ENCODE assay signal across 9 mouse cellular contexts in genomic region chr7:19029084-19029653, GRCm38 (mm10). TPM values are rescaled to one million over a fixed set of nuclear protein-coding genes. Genes with fewer than 3 reads are reported as not detected.
DNase-seq lines count a peak whose midpoint lies in the region; ATAC-seq and TF ChIP-seq lines count a peak whose summit lies in the region.
"Had no signal": no experiment of that assay in that cellular context is flagged by ENCODE, and none has a peak within 500 bp of the region (broad histone marks: within the 10 kb centered on the region; RNA-seq: fewer than 3 reads in every experiment).

No protein-coding gene starts in this region.

- no peak overlapping the region for H3K9ac ChIP-seq in hindbrain, embryonic 13.5 days
- no peak overlapping the region for H3K9ac ChIP-seq in neural tube, embryonic 11.5 days (ENCODE audit: low read length)

- H3K4me1 ChIP-seq in E14TG2a.4 (replicated peaks; ENCODE audit: low read depth, low read length), result peaks cover 43% of the 10 kb centered on the region
- H3K4me1 ChIP-seq in embryonic facial prominence, embryonic 10.5 days, result peaks cover 25% of the 10 kb centered on the region
- peaks cover 19% of the 10 kb centered on the region for H3K4me1 ChIP-seq in hindbrain, embryonic 13.5 days (replicated peaks)
- H3K4me1 ChIP-seq in neural tube, embryonic 11.5 days (ENCODE audit: control insufficient read depth, insufficient read depth, low read length), result peaks cover 7% of the 10 kb centered on the region

- no peak for DNase-seq in frontal cortex, postnatal 14 days (ENCODE audit: low spot score in 2 of 2)
- peak; percentile 73 for DNase-seq in embryonic facial prominence, embryonic 10.5 days (ENCODE audit: low spot score)
- DNase-seq in liver, result peak; percentile 63
- DNase-seq in neural tube, embryonic 11.5 days (ENCODE audit: low spot score), result peak; percentile 72
- DNase-seq in frontal cortex, postnatal 25 days (ENCODE audit: low spot score in 2 of 2), result no peak

- no peak overlapping the region for H3K4me3 ChIP-seq in E14TG2a.4 (replicated peaks; ENCODE audit: low read length)
- no peak overlapping the region for H3K4me3 ChIP-seq in embryonic facial prominence, embryonic 10.5 days
- no peak overlapping the region for H3K4me3 ChIP-seq in hindbrain, embryonic 13.5 days
- no peak overlapping the region for H3K4me3 ChIP-seq in neural tube, embryonic 11.5 days (ENCODE audit: low read depth, low read length)

- ATAC-seq in frontal cortex, adult (ENCODE audit: low TSS enrichment), result peak; percentile 38; the same call in 1 of the 2 replicates
- peak; percentile 21; the same call in 1 of the 2 replicates for ATAC-seq in hindbrain, embryonic 13.5 days (ENCODE audit: low FRiP score)
- peak; percentile 59 for ATAC-seq in neural tube, embryonic 11.5 days (ENCODE audit: insufficient read depth, low FRiP score, low TSS enrichment)

- H3K27ac ChIP-seq in embryonic facial prominence, embryonic 10.5 days (replicated peaks), result no peak overlapping the region
- H3K27ac ChIP-seq in hindbrain, embryonic 13.5 days, result no peak overlapping the region
- no peak overlapping the region for H3K27ac ChIP-seq in neural tube, embryonic 11.5 days (ENCODE audit: low read depth, low read length)
- H3K27ac ChIP-seq: macrophage had no signal

- H3K27me3 ChIP-seq in E14TG2a.4 (ENCODE audit: insufficient read depth, low read length), result no peaks in the 10 kb centered on the region
- H3K27me3 ChIP-seq in embryonic facial prominence, embryonic 10.5 days (replicated peaks; ENCODE audit: low read depth, poor library complexity, severe bottlenecking), result no peaks in the 10 kb centered on the region
- no peaks in the 10 kb centered on the region for H3K27me3 ChIP-seq in hindbrain, embryonic 13.5 days
- H3K27me3 ChIP-seq in neural tube, embryonic 11.5 days (ENCODE audit: control insufficient read depth, insufficient read depth, low read length), result no peaks in the 10 kb centered on the region

- peaks cover 64% of the 10 kb centered on the region for H3K36me3 ChIP-seq in E14TG2a.4 (ENCODE audit: insufficient read depth, low read length)
- peaks cover 58% of the 10 kb centered on the region for H3K36me3 ChIP-seq in embryonic facial prominence, embryonic 10.5 days (replicated peaks)
- H3K36me3 ChIP-seq in hindbrain, embryonic 13.5 days, result peaks cover 50% of the 10 kb centered on the region
- peaks cover 11% of the 10 kb centered on the region for H3K36me3 ChIP-seq in neural tube, embryonic 11.5 days (ENCODE audit: control insufficient read depth, insufficient read depth, low read length)

- WGBS in embryonic facial prominence, embryonic 10.5 days, result 65% methylated on average over 6 of the region's 6 CpGs
- WGBS in hindbrain, embryonic 13.5 days, result 63% methylated on average over 6 of the region's 6 CpGs
- WGBS in neural tube, embryonic 11.5 days, result 54% methylated on average over 6 of the region's 6 CpGs

- peaks cover 9% of the 10 kb centered on the region for H3K9me3 ChIP-seq in E14TG2a.4 (ENCODE audit: low read length)
- no peaks in the 10 kb centered on the region for H3K9me3 ChIP-seq in embryonic facial prominence, embryonic 10.5 days
- H3K9me3 ChIP-seq in hindbrain, embryonic 13.5 days, result no peaks in the 10 kb centered on the region
- no peaks in the 10 kb centered on the region for H3K9me3 ChIP-seq in neural tube, embryonic 11.5 days (ENCODE audit: control insufficient read depth, low read length)

- no peak overlapping the region for H3K4me2 ChIP-seq in hindbrain, embryonic 13.5 days
- H3K4me2 ChIP-seq in neural tube, embryonic 11.5 days (ENCODE audit: low read depth), result no peak overlapping the region

- TF ChIP-seq CTCF in E14TG2a.4 (conservative IDR thresholded peaks at IDR 0.05; ENCODE audit: low read length), result peak; percentile 60

RNA-seq across cellular contexts. Expression of gene Sympk, which starts 5.0 kb away (rescaled TPM):
- 43.4 and 45.2 TPM in 2 replicates for polyA plus RNA-seq in embryonic facial prominence, embryonic 10.5 days (2016; fragmentation: Nextera tagmentation; extraction: Ambion mirVana)
- 29.7 and 30.1 TPM in 2 replicates for polyA plus RNA-seq in hindbrain, embryonic 13.5 days (2015; fragmentation: Nextera tagmentation; extraction: Ambion mirVana)
- polyA plus RNA-seq in neural tube, embryonic 11.5 days (2014; fragmentation: Nextera tagmentation; extraction: Ambion mirVana), result 30.5 and 35.6 TPM in 2 replicates

RNA-seq across cellular contexts. Expression of gene Foxa3, which starts 5.8 kb away (rescaled TPM):
- not detected in 2 replicates for polyA plus RNA-seq in embryonic facial prominence, embryonic 10.5 days (2016; fragmentation: Nextera tagmentation; extraction: Ambion mirVana)
- not detected in 2 replicates for polyA plus RNA-seq in hindbrain, embryonic 13.5 days (2015; fragmentation: Nextera tagmentation; extraction: Ambion mirVana)
- polyA plus RNA-seq in neural tube, embryonic 11.5 days (2014; fragmentation: Nextera tagmentation; extraction: Ambion mirVana), result not detected in 2 replicates
- polyA plus RNA-seq: macrophage had no signal

RNA-seq across cellular contexts. Expression of gene Rsph6a, which starts 25.3 kb away (rescaled TPM):
- polyA plus RNA-seq in embryonic facial prominence, embryonic 10.5 days (2016; fragmentation: Nextera tagmentation; extraction: Ambion mirVana), result not detected in 2 replicates
- polyA plus RNA-seq in hindbrain, embryonic 13.5 days (2015; fragmentation: Nextera tagmentation; extraction: Ambion mirVana), result not detected in 2 replicates
- not detected in 2 replicates for polyA plus RNA-seq in neural tube, embryonic 11.5 days (2014; fragmentation: Nextera tagmentation; extraction: Ambion mirVana)
- polyA plus RNA-seq: macrophage had no signal

RNA-seq across cellular contexts. Expression of gene Irf2bp1, which starts 25.3 kb away (rescaled TPM):
- 25.0 and 25.7 TPM in 2 replicates for polyA plus RNA-seq in embryonic facial prominence, embryonic 10.5 days (2016; fragmentation: Nextera tagmentation; extraction: Ambion mirVana)
- polyA plus RNA-seq in hindbrain, embryonic 13.5 days (2015; fragmentation: Nextera tagmentation; extraction: Ambion mirVana), result 23.4 and 24.6 TPM in 2 replicates
- polyA plus RNA-seq in neural tube, embryonic 11.5 days (2014; fragmentation: Nextera tagmentation; extraction: Ambion mirVana), result 27.2 and 31.4 TPM in 2 replicates

RNA-seq across cellular contexts. Expression of gene Mypop, which starts 38.1 kb away (rescaled TPM):
- polyA plus RNA-seq in embryonic facial prominence, embryonic 10.5 days (2016; fragmentation: Nextera tagmentation; extraction: Ambion mirVana), result 4.0 and 4.1 TPM in 2 replicates
- 4.8 and 5.2 TPM in 2 replicates for polyA plus RNA-seq in hindbrain, embryonic 13.5 days (2015; fragmentation: Nextera tagmentation; extraction: Ambion mirVana)
- polyA plus RNA-seq in neural tube, embryonic 11.5 days (2014; fragmentation: Nextera tagmentation; extraction: Ambion mirVana), result 4.4 and 4.7 TPM in 2 replicates

Comparison
In these comparisons a context has a peak if more than half of its experiments do, and no peak if none do; other contexts are left out.
1. DNase-seq: peak in embryonic facial prominence, embryonic 10.5 days (single experiment), liver (single experiment) and neural tube, embryonic 11.5 days (single experiment); none in frontal cortex, postnatal 14 days (0 of 2) and frontal cortex, postnatal 25 days (0 of 2).
2. Peak in every context shown above with its lines, with median percentiles within 50 percentile points of each other: ATAC-seq.